In the genomic region with DNA sequence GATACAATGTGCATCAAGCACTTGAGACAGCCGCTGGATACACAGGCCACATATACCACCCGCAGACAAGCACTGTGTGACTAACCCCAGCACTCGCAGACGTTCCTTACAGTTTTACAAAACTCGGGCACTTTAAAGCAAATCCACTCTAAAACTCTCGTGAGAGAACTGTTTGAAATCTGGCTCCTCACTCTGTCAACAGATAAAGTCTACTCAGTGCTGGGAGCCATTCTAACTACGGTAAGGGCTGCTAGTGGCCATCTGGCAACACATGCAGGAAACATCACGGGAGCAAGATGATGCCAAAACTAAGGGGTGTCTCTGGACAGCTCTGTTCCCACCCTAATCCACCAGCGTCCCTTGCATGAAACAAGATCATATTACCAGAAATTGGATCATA, we compare ENCODE assay signal across 8 mouse cellular contexts. TPM values are rescaled to one million over a fixed set of nuclear protein-coding genes. Genes with fewer than 3 reads are reported as not detected.
DNase-seq lines count a peak whose midpoint lies in the region; ATAC-seq lines count a peak whose summit lies in the region.

No protein-coding gene starts in this region.

- no peak for ATAC-seq in kidney, embryonic 15.5 days (replicated peaks; ENCODE audit: low FRiP score)
- ATAC-seq in activated CD4-positive, CD25-positive, alpha-beta regulatory T cell, adult 4 months, result peak; percentile 1
- ATAC-seq in heart, embryonic 15.5 days (replicated peaks; ENCODE audit: insufficient number of reproducible peaks, insufficient read depth, low FRiP score, low read depth), result no peak
- ATAC-seq in megakaryocyte progenitor cell, adult 5-6 weeks (replicated peaks; ENCODE audit: poor library complexity), result 0 out of 2 replicates have a peak, but pooled peaks have one; percentile 10

- H3K9ac ChIP-seq in kidney, embryonic 15.5 days, result peak overlapping the region; percentile 96; the same call in 1 of the 2 replicates
- peak overlapping the region; percentile 97 for H3K9ac ChIP-seq in heart, embryonic 15.5 days

- no peak overlapping the region for H3K27ac ChIP-seq in kidney, embryonic 15.5 days
- peak overlapping the region; percentile 96 for H3K27ac ChIP-seq in heart, embryonic 15.5 days

- H3K4me2 ChIP-seq in kidney, embryonic 15.5 days, result peak overlapping the region; percentile 68
- H3K4me2 ChIP-seq in heart, embryonic 15.5 days, result peak overlapping the region; percentile 71

- no peaks in the 10 kb centered on the region for H3K36me3 ChIP-seq in kidney, embryonic 15.5 days
- no peaks in the 10 kb centered on the region for H3K36me3 ChIP-seq in heart, embryonic 15.5 days

- no peak for DNase-seq in kidney, adult 18-20 months
- DNase-seq in frontal cortex, postnatal 36 days (ENCODE audit: low spot score in 2 of 2), result no peak
- DNase-seq in thymus, postnatal 4 days, result no peak
- no peak for DNase-seq in layer of hippocampus, postnatal 25 days (ENCODE audit: extremely low spot score in 1 of 2, low spot score in 1 of 2)

- no peaks in the 10 kb centered on the region for H3K9me3 ChIP-seq in kidney, embryonic 15.5 days (replicated peaks)
- H3K9me3 ChIP-seq in heart, embryonic 15.5 days (replicated peaks), result no peaks in the 10 kb centered on the region

- H3K4me3 ChIP-seq in kidney, embryonic 15.5 days (replicated peaks), result peak overlapping the region; percentile 99
- H3K4me3 ChIP-seq in heart, embryonic 15.5 days, result peak overlapping the region; percentile 98

- no peaks in the 10 kb centered on the region for H3K27me3 ChIP-seq in kidney, embryonic 15.5 days
- no peaks in the 10 kb centered on the region for H3K27me3 ChIP-seq in heart, embryonic 15.5 days

- 43% methylated on average over 9 of the region's 9 CpGs for WGBS in kidney, embryonic 15.5 days
- 28% methylated on average over 9 of the region's 9 CpGs for WGBS in heart, embryonic 15.5 days

- peaks cover 26% of the 10 kb centered on the region for H3K4me1 ChIP-seq in kidney, embryonic 15.5 days
- peaks cover 24% of the 10 kb centered on the region for H3K4me1 ChIP-seq in heart, embryonic 15.5 days (replicated peaks)

RNA-seq across cellular contexts. Expression of a gene that starts 1.2 kb away (rescaled TPM):
- polyA plus RNA-seq in kidney, embryonic 15.5 days (2015; fragmentation: Nextera tagmentation; extraction: Ambion mirVana), result 76.4 and 79.6 TPM in 2 replicates
- 10 to 100 TPM; 50.2 to 55.5 TPM for polyA plus RNA-seq in activated CD4-positive, CD25-positive, alpha-beta regulatory T cell, adult 4 months (2017; shearing (Covaris generic))
- polyA plus RNA-seq in heart, embryonic 15.5 days (2015; fragmentation: Nextera tagmentation; extraction: Ambion mirVana), result 53.5 and 64.6 TPM in 2 replicates
- 114 and 122 TPM in 2 replicates for total RNA-seq in megakaryocyte progenitor cell, adult 5-6 weeks (2015)
- 42.8 and 54.2 TPM in 2 replicates for total RNA-seq in megakaryocyte progenitor cell, adult 5-6 weeks (2017)
- total RNA-seq in layer of hippocampus, postnatal 25 days (2021), result 10 to 100 TPM; 56.2 to 62.0 TPM

RNA-seq across cellular contexts. Expression of a gene that starts 34.4 kb away (rescaled TPM):
- polyA plus RNA-seq in kidney, embryonic 15.5 days (2015; fragmentation: Nextera tagmentation; extraction: Ambion mirVana), result 25.4 and 25.6 TPM in 2 replicates
- 10 to 100 TPM in 1 of 2 experiments, 1 to 10 TPM in 1; 8.5 to 10.3 TPM for polyA plus RNA-seq in activated CD4-positive, CD25-positive, alpha-beta regulatory T cell, adult 4 months (2017; shearing (Covaris generic))
- polyA plus RNA-seq in heart, embryonic 15.5 days (2015; fragmentation: Nextera tagmentation; extraction: Ambion mirVana), result 20.8 and 25.2 TPM in 2 replicates
- total RNA-seq in megakaryocyte progenitor cell, adult 5-6 weeks (2015), result 47.0 and 47.4 TPM in 2 replicates
- total RNA-seq in megakaryocyte progenitor cell, adult 5-6 weeks (2017), result 37.5 and 38.1 TPM in 2 replicates
- 100 to 1,000 TPM; 209 to 224 TPM for total RNA-seq in layer of hippocampus, postnatal 25 days (2021)

Comparison
In these comparisons a context has a peak if more than half of its experiments do, and no peak if none do; other contexts are left out.
1. ATAC-seq: peak in activated CD4-positive, CD25-positive, alpha-beta regulatory T cell, adult 4 months (single experiment) and megakaryocyte progenitor cell, adult 5-6 weeks (single experiment); none in kidney, embryonic 15.5 days (single experiment) and heart, embryonic 15.5 days (single experiment).